Mouse (Mus musculus) embryonic stem cell, embryonic (primary cell): ENCODE measurements around the gene Fam71e2.

Experiments used
- CTCF ChIA-PET, 4 experiments: fragments of 300-600 bp in 2 of 4; fragments of 350-600 bp in 2 of 4; sonication (Branson Sonifier 250); formaldehyde crosslinking; loops; one replicate each; lab custom pipeline; 2022; ENCODE audit warnings: inconsistent platforms in 2 of 4; lab: Charles Lee
- POLR2A ChIA-PET, 4 experiments: fragments of 300-600 bp in 2 of 4; fragments of 350-600 bp in 2 of 4; sonication (Branson Sonifier 250); formaldehyde crosslinking; loops; one replicate each; lab custom pipeline; 2022; ENCODE audit warnings: antibody characterized with exemption in 4 of 4, inconsistent platforms in 1 of 4; lab: Charles Lee

Fam71e2 gene

DNA sequence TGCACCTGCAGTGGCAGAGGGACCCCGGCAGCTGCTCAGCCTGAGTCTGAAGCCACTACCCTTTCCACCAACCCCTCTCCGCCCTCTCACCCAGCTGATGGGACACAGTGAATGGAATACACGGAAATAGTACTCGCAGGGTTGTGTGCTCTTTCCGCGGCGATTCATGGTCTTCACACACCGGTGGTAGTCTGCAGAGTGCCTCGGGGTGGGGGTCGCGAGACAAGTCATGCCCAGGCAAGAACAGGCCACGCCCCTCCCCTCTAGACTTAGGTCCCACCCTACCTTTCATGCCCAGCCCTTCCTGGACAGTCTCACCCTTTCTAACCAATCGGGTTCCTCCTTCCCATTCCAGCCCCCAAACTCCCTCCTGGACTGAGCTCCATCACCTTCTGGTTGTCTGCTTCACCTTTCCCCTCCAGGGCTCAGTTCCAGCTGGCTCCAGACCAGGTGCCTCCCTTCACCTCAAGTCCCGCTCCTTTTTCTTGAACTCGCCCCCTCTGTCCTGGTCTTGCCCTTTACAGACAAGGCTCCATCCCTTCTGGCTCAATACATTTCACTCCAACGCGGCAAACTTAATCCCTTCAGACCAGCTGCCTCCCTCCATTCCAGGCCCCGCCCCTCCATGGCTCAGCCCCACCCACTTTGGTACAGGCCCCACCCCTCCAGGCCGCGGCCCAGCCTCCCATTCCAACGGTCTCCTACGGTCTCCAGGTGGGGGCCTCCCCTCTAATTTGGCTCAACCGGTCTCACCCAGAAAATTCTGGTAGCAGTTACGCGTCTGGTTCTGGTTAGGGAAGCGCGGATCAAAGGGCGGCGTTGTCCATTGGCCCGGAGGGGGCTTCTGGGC lies 18.9 kb downstream of the Fam71e2 start:
- ChIA-PET CTCF (interaction anchor here in 3 of 4 experiments (0.5 to 2.4 kb wide), 20 partner anchors 12 to 226 kb away, joined by 3 to 15 read pairs (median 5); partner anchors contain the start of genes Hspbp1 (in 1 of the 3), Kmt5c (in 1 of the 3), Rpl28 (in 1 of the 3) and Sbk2 (in 1 of the 3)), POLR2A (interaction anchor here (0.5 to 10.8 kb wide), 211 partner anchors 9 to 1610 kb away, joined by 3 to 419 read pairs (median 6); partner anchors contain the start of genes Rpl28 (in 4 of the 4), Tmem238 (in 4 of the 4), Hspbp1 (in 3 of the 4) and Isoc2a (in 3 of the 4))

DNA sequence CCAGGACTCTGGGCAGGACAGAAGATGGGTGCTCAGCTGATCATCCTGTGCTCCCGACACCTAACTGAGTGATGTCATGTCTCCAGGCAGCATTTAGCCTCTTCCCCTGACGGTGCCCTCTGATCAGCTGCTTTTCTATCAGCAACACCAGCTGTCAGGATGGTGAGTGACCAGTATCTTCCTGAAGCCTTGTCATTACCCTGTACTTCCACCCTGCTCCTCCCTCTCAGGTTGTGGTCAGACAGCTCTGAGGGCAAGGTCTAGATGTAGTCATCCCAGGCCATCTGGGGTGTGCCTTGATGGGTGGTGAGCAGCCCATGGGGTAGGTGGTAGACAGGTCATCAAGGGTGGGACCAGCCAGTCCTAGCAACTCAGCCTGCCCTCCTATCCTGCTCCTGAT lies 21.9 kb downstream of the Fam71e2 start:
- CTCF ChIA-PET: interaction anchor here in 1 of 4 experiments (1.2 kb wide), 1 partner anchor 44 kb away, joined by 4 read pairs; no protein-coding TSS in a partner anchor
- POLR2A ChIA-PET: interaction anchor here (0.6 to 10.8 kb wide), 29 partner anchors 10 to 265 kb away, joined by 3 to 419 read pairs (median 6); partner anchors contain the start of genes Kmt5c (in 4 of the 4), Rpl28 (in 3 of the 4), Ube2s (in 3 of the 4) and Tmem238 (in 2 of the 4)

DNA sequence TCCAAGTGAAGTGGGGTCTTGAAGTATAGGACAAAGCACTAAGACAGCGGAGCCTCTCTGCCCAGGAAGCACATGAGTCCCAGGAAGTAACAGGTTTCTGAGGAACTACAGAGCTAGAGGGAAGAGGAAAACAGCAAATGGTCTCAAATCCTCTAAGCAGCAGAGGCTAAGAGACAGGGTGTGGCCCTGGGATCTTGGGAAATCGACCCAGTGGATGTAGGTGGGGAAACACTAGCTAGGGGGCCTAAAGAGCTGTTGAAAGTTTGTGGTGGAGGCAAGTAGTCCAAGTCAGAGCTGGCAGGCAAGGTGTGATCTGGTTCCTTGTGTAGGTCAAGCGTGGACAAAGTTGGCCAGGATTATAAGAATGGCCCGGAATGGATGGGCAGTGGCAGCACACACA lies 22.8 kb downstream of the Fam71e2 start:
- POLR2A ChIA-PET: interaction anchor here in 3 of 4 experiments (0.7 to 10.8 kb wide), 26 partner anchors 9 to 265 kb away, joined by 3 to 419 read pairs (median 6); partner anchors contain the start of genes Kmt5c (in 3 of the 3), Rpl28 (in 3 of the 3), Ube2s (in 3 of the 3) and Tmem238 (in 2 of the 3)
- CTCF ChIA-PET: interaction anchor here in 3 of 4 experiments (0.8 to 1.2 kb wide), 3 partner anchors 8 to 48 kb away, joined by 3 to 4 read pairs (median 3); partner anchors contain the start of gene Kmt5c (in 1 of the 3)

DNA sequence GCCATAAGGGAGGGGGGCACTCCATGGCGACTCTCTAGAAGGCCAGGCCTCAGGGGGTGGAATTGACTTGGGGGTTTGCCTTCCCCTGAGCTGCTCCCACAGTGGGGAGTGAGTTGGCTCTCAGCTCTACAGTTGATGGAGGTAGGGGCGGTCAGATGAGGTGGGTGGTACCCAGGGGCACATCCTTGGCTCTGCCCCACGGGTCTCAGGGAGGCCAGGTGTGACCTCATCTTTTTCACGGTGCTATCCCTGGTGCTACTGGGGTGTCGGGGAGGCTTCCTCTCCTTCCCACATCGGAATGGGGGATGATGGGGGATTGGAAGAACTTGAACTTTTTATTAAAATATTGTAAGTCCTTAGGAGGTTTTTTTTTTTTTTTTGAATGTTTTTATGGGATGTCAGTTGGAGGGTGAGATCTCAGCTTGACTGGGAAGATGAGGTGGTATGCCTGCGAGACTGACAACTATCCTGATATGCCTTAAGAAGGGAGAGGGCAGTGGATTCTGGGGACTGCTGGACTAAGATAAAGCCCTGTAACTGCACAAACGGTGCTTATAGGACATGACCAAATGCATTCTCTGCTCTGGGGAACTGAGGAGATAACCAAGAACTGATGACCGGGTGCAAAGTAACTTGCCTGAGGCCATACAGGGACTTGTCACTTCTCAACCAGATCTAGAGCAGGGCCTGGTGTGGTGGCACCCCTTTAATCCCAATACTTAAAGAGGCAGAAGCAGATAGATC lies 23.8 kb downstream of the Fam71e2 start:
- ChIA-PET POLR2A (interaction anchor here in 2 of 4 experiments (1.0 to 10.8 kb wide), 12 partner anchors 8 to 153 kb away, joined by 3 to 419 read pairs (median 9); partner anchors contain the start of genes Kmt5c (in 2 of the 2), Rpl28 (in 2 of the 2), Tmem238 (in 2 of the 2) and Hspbp1 (in 1 of the 2)), CTCF (no interaction called here)

DNA sequence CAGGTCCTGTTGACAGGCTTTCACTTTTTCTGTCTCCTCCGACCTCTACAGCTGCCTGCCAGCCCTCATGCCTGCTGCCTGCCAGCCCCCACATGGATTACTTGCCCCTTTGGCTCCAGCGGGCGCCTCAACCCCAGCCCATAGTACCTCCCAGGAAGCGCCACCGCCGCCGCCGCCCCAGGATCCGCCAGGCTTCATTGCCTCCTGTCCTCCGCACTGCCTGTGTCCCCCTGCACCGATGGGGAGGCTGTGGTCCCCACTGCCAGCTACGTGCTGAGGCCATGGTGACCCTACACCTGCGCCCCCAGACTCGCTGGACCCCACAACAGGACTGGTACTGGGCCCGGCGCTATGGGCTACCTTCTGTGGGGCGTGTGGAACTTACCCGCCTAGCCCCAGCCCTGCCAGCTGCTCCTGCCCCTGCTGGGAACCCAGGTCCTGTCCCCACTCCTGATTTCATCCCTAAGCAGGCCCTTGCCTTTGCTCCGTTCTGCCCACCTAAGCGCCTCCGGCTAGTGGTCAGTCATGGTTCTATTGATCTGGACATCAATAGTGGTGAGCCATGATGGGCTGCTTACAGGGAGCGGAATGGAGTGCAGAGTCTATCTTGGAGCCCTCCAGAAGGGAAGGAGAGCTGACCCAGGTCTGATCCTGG lies 24.6 kb downstream of the Fam71e2 start:
- ChIA-PET POLR2A (interaction anchor here in 3 of 4 experiments (1.0 to 10.8 kb wide), 14 partner anchors 9 to 154 kb away, joined by 3 to 251 read pairs (median 5); partner anchors contain the start of genes Rpl28 (in 3 of the 3), Tmem238 (in 2 of the 3), Hspbp1 (in 1 of the 3) and Ube2s (in 1 of the 3)), CTCF (interaction anchor here in 1 of 4 experiments (0.6 kb wide), 1 partner anchor 44 kb away, joined by 3 read pairs; no protein-coding TSS in a partner anchor)

DNA sequence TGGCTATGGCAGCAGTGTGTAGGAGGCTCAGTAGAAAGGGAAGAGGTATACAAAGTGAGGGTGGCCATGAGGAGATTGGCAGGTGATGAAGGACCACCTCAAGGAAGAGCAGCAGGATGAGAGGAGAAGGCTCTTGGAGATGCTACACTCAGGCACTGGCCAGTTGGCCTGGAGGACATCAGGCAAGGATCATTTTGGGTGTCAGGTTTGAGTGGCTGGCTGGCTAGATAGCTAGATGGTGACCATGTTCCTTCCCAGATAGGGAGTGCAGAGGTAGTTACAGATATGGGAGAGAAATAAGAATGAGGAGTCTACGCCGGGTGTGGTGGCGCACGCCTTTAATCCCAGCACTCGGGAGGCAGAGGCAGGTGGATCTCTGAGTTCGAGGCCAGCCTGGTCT lies 26.2 kb downstream of the Fam71e2 start:
- ChIA-PET POLR2A (interaction anchor here in 3 of 4 experiments (0.5 to 10.8 kb wide), 18 partner anchors 8 to 156 kb away, joined by 3 to 251 read pairs (median 5); partner anchors contain the start of genes Rpl28 (in 3 of the 3), Hspbp1 (in 2 of the 3), Tmem238 (in 2 of the 3) and Cox6b2 (in 1 of the 3)), CTCF (interaction anchor here in 1 of 4 experiments (0.6 kb wide), 1 partner anchor 182 kb away, joined by 3 read pairs; no protein-coding TSS in a partner anchor)

DNA sequence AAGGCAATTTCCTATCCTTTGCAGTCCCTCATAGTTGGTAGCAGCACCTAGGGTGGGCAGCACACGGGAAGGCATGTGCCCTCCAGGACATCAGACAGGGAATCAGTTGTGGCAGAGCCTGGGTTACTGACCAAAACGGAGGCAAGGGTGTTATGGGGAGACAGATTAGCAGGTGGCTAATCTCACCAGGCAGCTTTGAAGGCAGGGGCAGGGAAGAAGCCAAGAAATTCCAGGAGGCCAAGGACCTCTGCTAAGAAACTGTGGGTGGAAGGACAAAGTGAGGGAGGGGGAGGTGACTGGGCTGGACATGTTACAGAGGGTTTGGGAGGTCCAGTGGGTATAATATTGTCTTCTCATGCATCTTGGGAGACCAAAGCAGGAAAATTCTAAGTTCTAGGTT lies 27.7 kb downstream of the Fam71e2 start:
- ChIA-PET POLR2A (interaction anchor here in 3 of 4 experiments (0.9 to 10.9 kb wide), 8 partner anchors 8 to 99 kb away, joined by 3 to 419 read pairs (median 66); partner anchors contain the start of genes Cox6b2 (in 3 of the 3), Ube2s (in 2 of the 3) and Tmem238 (in 1 of the 3)), CTCF (interaction anchor here in 1 of 4 experiments (0.6 kb wide), 1 partner anchor 39 kb away, joined by 3 read pairs; no protein-coding TSS in a partner anchor)

DNA sequence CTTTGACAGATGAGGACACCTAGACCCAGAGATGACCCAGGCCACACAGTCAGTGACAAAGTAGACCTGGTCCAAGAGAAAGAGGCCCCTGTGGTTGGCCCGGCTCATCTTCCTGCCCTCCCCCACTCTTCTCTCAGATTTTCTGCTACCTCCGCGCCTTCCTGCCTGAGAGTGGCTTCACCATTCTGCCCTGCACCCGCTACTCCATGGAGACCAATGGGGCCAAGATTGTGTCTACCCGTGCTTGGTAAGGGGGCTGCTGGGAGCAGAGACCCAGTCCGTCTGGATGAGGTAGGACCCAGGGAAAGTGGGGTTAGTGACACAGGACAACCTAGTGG lies 28.7 kb downstream of the Fam71e2 start:
- CTCF ChIA-PET: interaction anchor here in 1 of 4 experiments (1.2 kb wide), 1 partner anchor 89 kb away, joined by 3 read pairs; no protein-coding TSS in a partner anchor
- POLR2A ChIA-PET: interaction anchor here in 3 of 4 experiments (0.6 to 10.9 kb wide), 15 partner anchors 9 to 100 kb away, joined by 3 to 419 read pairs (median 5); partner anchors contain the start of genes Cox6b2 (in 3 of the 3), Ube2s (in 2 of the 3), Hspbp1 (in 1 of the 3) and Rpl28 (in 1 of the 3)

DNA sequence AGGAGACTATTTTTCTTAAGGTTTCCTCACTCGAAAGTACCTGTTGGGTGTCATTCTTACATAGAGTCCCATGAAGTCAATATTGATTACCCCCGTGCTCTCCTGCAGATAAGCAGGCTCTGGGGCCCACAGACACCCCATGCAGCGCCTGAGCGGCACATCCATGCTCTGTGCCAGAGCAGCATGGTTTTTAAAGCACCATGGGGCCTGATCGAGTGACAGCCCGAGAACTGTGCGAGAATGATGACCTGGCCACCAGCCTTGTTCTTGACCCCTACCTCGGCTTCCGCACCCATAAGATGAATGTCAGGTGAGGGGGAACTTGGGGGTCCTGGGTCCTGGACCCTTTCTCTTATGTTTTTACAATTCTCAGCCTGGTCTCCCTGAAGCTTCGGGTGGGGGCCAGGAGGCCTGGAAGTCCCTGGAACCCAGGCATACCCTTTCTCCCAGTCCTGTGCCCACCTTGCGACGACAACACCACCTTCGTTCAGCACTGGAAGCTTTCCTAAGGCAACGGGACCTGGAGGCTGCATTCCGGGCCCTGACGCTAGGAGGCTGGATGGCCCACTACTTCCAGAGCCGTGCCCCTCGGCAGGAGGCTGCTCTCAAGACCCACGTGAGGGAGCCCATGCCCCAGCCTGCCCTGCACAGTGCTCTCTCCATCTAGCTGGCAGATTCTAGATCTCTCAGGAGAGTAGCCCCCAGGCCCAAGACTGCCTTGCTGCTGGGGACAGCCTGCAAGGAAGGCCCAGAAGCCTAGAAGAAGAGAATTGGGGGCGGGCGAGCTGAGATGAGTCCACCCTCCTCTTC lies 29.2 kb downstream of the Fam71e2 start:
- CTCF ChIA-PET: interaction anchor here in 2 of 4 experiments (0.5 to 1.2 kb wide), 2 partner anchors 88 to 319 kb away, joined by 3 read pairs; no protein-coding TSS in a partner anchor
- POLR2A ChIA-PET: interaction anchor here (0.6 to 10.9 kb wide), 33 partner anchors 9 to 275 kb away, joined by 3 to 419 read pairs (median 4); partner anchors contain the start of genes Cox6b2 (in 3 of the 4), Rpl28 (in 3 of the 4), Hspbp1 (in 2 of the 4) and Tmem238 (in 2 of the 4)

DNA sequence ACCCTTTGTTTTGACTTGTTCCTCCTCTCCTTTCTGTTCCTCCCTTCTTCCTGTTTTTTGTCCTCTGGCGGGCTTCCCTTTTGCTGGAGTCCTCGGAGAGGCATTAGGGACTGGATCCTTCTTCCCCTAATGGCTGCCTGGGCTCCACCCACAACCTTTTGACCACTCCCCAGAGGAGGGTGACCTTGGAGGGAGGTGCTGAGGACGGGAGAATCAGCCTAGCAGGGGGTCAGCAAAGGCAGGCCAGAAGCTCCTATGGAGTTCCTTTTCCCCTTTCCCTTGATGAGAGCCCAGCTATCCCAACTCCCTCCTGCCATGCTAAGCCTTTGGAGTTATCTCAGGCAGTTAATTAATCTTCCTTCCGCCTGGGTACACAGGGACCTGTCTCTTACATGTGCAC lies 30.0 kb downstream of the Fam71e2 start:
- ChIA-PET CTCF (interaction anchor here in 2 of 4 experiments (0.5 to 1.6 kb wide), 2 partner anchors 51 to 320 kb away, joined by 3 to 5 read pairs; partner anchors contain the start of gene Rpl28 (in 1 of the 2)), POLR2A (interaction anchor here (0.5 to 10.9 kb wide), 34 partner anchors 10 to 617 kb away, joined by 3 to 419 read pairs (median 4); partner anchors contain the start of genes Cox6b2 (in 3 of the 4), Rpl28 (in 3 of the 4), Hspbp1 (in 2 of the 4) and Ube2s (in 2 of the 4))

DNA sequence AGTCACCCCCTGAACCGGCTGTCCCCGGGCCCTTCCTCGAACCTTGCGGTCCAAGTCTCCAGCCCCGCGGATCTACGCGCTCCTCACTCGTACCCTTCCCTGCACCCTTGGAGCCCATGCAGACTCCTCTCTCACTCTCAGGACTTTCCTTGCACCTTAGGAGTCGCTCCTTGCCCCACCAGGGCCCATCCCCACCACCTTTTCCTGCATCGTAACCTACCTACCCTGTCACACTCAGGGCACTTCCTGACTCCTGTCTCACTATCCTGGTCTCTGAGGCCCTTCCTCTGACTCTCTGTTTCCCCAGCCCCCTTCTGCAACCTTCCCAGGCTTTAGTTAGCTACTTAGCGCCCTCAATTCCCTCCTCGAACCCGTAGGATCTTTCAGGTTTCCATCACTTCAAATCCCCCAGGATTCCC lies 30.8 kb downstream of the Fam71e2 start:
- ChIA-PET POLR2A (interaction anchor here (0.6 to 10.9 kb wide), 75 partner anchors 8 to 1533 kb away, joined by 3 to 419 read pairs (median 6); partner anchors contain the start of genes Cox6b2 (in 3 of the 4), Isoc2a (in 3 of the 4), Rpl28 (in 3 of the 4) and Tmem238 (in 3 of the 4)), CTCF (interaction anchor here in 3 of 4 experiments (0.6 to 2.0 kb wide), 13 partner anchors 8 to 231 kb away, joined by 3 to 23 read pairs (median 3); partner anchors contain the start of genes Cox6b2 (in 1 of the 3), Isoc2a (in 1 of the 3), Rpl28 (in 1 of the 3) and Tmem150b (in 1 of the 3))

DNA sequence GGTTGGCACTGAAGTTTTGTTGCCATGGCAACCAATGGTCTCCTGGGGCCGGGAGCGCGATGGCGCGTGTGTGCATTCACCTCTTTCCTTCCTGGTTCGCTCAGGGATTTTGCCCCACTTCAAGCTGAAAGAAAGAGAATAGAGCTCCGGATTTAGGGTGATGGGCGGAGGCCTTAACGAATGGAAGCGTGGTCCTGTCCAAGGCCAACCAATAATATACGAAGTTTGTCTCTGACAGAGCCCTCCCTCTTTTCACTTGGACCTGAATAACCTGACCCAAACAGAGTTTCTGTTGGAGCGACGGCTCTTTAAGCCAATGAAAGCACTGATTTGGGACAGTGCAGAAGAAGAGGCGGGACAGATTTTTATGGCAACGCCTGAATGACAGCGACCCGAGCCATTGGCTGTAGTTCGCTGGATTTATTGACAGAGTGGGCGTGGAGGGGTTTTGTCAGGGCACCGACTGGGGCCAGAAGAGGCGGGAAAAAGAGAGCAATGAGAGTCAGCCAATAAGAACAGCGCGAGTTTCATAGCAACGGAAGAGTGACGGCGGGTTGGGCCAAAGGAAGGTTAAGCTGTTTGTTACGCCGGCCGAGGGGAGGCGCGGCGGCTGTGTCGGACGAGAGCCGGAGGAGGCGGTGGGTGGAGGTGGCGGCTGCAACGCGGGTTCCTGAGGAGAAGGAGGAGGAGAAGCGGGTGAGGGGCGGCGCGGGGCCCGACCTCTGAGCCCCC lies 31.4 kb downstream of the Fam71e2 start, which contains the start of gene Kmt5c:
Kmt5c (plus strand) TSS at position 572 of the 732 bp plus-strand sequence.
- CTCF ChIA-PET: interaction anchor here (0.6 to 2.0 kb wide), 17 partner anchors 9 to 231 kb away, joined by 3 to 23 read pairs (median 3); partner anchors contain the start of genes Cox6b2 (in 1 of the 4), Hspbp1 (in 1 of the 4), Isoc2a (in 1 of the 4) and Rpl28 (in 1 of the 4)
- POLR2A ChIA-PET: interaction anchor here (0.5 to 10.9 kb wide), 122 partner anchors 9 to 1532 kb away, joined by 3 to 419 read pairs (median 4); partner anchors contain the start of genes Cox6b2 (in 3 of the 4), Hspbp1 (in 3 of the 4), Isoc2a (in 3 of the 4) and Rpl28 (in 3 of the 4)

DNA sequence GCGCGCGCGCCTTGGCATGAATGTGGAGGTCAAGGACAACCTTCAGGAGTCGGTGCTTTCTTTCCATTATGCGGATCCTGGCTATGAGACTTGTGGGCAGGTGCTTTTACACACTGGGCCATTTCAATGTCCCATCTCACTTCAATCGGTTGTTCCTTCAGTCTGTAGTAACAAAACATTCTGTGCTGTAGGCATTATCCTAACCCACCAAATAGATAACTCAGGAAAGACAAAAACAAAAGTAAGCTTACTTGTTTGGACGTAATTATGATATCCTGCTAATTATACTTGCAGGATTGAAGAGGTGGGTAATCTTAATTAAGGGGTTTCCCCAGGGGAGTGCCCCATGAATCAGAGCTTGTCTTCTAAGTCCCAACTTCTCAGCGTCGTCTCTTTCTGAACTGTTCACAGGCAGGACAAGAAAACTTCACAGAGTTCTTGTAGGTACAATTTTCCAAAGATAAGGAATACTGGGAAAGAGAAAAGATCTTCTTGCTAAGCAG lies 32.0 kb downstream of the Fam71e2 start:
- ChIA-PET POLR2A (interaction anchor here (0.6 to 10.9 kb wide), 102 partner anchors 9 to 1328 kb away, joined by 3 to 419 read pairs (median 5); partner anchors contain the start of genes Cox6b2 (in 3 of the 4), Hspbp1 (in 3 of the 4), Rpl28 (in 3 of the 4) and Tmem238 (in 3 of the 4)), CTCF (interaction anchor here in 3 of 4 experiments (0.6 to 2.0 kb wide), 12 partner anchors 13 to 230 kb away, joined by 3 to 23 read pairs (median 4); partner anchors contain the start of genes Cox6b2 (in 1 of the 3), Hspbp1 (in 1 of the 3), Isoc2a (in 1 of the 3) and Tmem150b (in 1 of the 3))
